Mouse (Mus musculus) urinary bladder, adult 18-20 months (tissue): ENCODE results near the gene Tmem26.

Experiments used
- DNase-seq, 2 experiments: peaks; one replicate each; pipeline ENCODE4 v3.0.0; 2022; ENCODE audit warnings: low spot score in 2 of 2, mixed read lengths in 2 of 2

Gene Tmem26

GRCm38 (mm10) chr10:68750921-68751320 is 27.5 kb downstream of the Tmem26 start:
- no peak for DNase-seq

- DNase-seq = no peak
These were observed 35.8 kb downstream of the Tmem26 start for GRCm38 (mm10) chr10:68759238-68759637.

GRCm38 (mm10) chr10:68759789-68760188 is 36.3 kb downstream of the Tmem26 start:
- no peak for DNase-seq

GRCm38 (mm10) chr10:68781067-68781868 is 57.8 kb downstream of the Tmem26 start:
- DNase-seq = no peak

- DNase-seq = no peak
These were observed 59.3 kb downstream of the Tmem26 start for GRCm38 (mm10) chr10:68782724-68783123.

GRCm38 (mm10) chr10:68783856-68784255 is 60.4 kb downstream of the Tmem26 start:
- DNase-seq = no peak

DNA sequence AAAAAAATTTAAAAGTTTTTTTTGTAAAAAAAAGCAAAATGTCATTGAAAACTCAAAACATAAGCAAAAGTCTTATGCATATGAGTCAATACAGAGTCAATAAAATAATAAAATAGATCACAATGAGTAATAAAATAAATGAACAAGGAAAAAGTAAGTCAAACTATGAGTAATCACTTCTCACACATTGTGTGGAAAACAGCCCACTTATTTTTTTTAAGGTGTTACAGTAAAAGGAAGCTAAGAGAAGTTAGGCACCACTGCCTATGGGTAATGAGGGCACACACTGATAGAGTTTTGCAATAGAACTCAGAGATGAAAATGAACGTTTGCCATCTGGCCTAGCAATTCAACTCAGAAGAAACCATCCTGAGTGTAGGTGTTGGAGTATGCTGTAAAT is 61.0 kb downstream of the Tmem26 start:
- no peak for DNase-seq

GRCm38 (mm10) chr10:68795466-68795865 is 72.0 kb downstream of the Tmem26 start:
- no peak for DNase-seq

GRCm38 (mm10) chr10:68799883-68800282 is 76.4 kb downstream of the Tmem26 start:
- no peak for DNase-seq

DNA sequence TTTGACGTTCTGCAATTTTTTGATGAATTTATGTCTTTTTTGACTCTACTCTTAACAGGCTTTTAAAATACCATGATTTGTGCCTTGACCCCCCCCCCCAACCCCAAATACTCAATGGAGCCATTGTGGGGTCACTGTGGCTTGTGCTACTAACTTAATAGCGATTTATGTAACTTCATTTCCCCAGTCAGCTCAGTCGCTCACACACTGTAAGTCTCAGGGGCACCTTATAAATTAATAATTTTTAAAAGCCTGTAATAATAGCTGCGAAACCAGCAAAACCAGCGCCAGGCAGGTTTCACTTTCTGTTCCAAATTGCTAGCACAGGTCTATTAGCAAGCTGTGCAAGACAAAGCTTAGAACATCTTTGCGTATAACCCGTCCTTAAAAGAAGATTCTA is 76.9 kb downstream of the Tmem26 start:
- no peak for DNase-seq

- DNase-seq = no peak
These were observed 82.9 kb downstream of the Tmem26 start for GRCm38 (mm10) chr10:68806328-68806727.

- no peak for DNase-seq
These were observed 87.5 kb downstream of the Tmem26 start for GRCm38 (mm10) chr10:68810958-68811357.

DNA sequence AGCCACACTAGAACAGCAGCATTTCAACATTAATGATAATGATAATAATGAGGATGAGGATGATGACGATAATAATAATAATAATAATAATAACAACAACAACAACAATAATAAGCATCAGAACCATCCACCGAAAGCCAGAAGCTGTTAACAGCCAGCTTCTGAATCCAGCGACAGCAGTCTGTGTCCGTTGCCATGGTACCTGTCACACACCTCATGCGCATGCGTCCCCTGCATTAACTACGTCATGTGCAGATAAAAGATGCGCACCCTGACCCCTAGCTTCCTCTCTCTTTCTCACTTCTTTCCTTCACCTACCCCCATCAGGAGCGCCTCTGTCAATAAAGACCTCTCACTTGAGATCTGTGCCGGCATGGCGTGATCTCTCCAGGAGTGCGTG is 89.3 kb downstream of the Tmem26 start:
- no peak for DNase-seq

- no peak for DNase-seq
These were observed 93.8 kb downstream of the Tmem26 start for GRCm38 (mm10) chr10:68817281-68817680.

GRCm38 (mm10) chr10:68818065-68818759 is 94.8 kb downstream of the Tmem26 start:
- DNase-seq = no peak

GRCm38 (mm10) chr10:68824519-68824918 is 101.1 kb downstream of the Tmem26 start:
- no peak for DNase-seq
